Mouse (Mus musculus) lung, embryonic 16.5 days (tissue): ENCODE measurements around the gene Synj1. TPM values are rescaled to one million over a fixed set of nuclear protein-coding genes. Genes with fewer than 3 reads are reported as not detected.

Source experiments
- ATAC-seq: fragments of 200-750 bp; cut with Nextera tagmentation; 2 replicates; pipeline ENCODE4 v1.8.0; 2017; ENCODE audit warnings: low read depth, mild to moderate bottlenecking, moderate library complexity
- H3K27ac ChIP-seq: fragments of 300-500 bp; sonication (generic); 2 replicates; pipeline ENCODE4 v1.5.1; 2014; ENCODE audit warnings: mild to moderate bottlenecking, control low read depth, low read length
- H3K27me3 ChIP-seq: fragments of 300-500 bp; sonication (generic); 2 replicates; pipeline ENCODE4 v1.6.1; 2014; ENCODE audit warnings: low read depth, low read length, mixed read lengths; ENCODE audit not compliant: control insufficient read depth, insufficient read depth
- H3K36me3 ChIP-seq: fragments of 300-500 bp; sonication (generic); 2 replicates; pipeline ENCODE4 v1.6.1; 2014; ENCODE audit warnings: low read length; ENCODE audit not compliant: control insufficient read depth, insufficient read depth
- H3K4me1 ChIP-seq: fragments of 300-500 bp; sonication (generic); replicated peaks from 2 replicates; pipeline ENCODE4 v1.6.1; 2014; ENCODE audit warnings: low read length, mixed read lengths; ENCODE audit not compliant: control insufficient read depth, insufficient read depth
- H3K4me2 ChIP-seq: fragments of 300-500 bp; sonication (generic); 2 replicates; pipeline ENCODE4 v1.6.1; 2014; ENCODE audit warnings: low read depth, low read length, control low read depth
- H3K4me3 ChIP-seq: fragments of 300-500 bp; sonication (generic); 2 replicates; pipeline ENCODE4 v1.5.1; 2014; ENCODE audit warnings: mild to moderate bottlenecking, low read length, control low read depth
- H3K9ac ChIP-seq: fragments of 300-500 bp; sonication (generic); 2 replicates; pipeline ENCODE4 v1.6.1; 2014; ENCODE audit warnings: low read length, control low read depth
- H3K9me3 ChIP-seq: fragments of 300-500 bp; sonication (generic); 2 replicates; pipeline ENCODE4 v1.6.1; 2016; ENCODE audit warnings: low read length; ENCODE audit not compliant: control insufficient read depth
- WGBS: fragments of 180-500 bp; shearing (Covaris S2); extraction: QIAGEN DNeasy Blood & Tissue Kit; methylation state at CpG from one replicate; pipeline ENCODE4 v1.1.7; 2014; 5-methylcytosine and 5-hydroxymethylcytosine counted together
- polyA plus RNA-seq: library from polyadenylated mRNA; unstranded; fragments of >200 nt; fragmentation: Nextera tagmentation; extraction: Ambion mirVana; gene quantifications from 2 replicates; pipeline ENCODE4 v1.2.1, GENCODE M21; 2015

Gene Synj1
- 14.7 and 15.6 TPM in 2 replicates for polyA plus RNA-seq

GRCm38 (mm10) chr16:91011021-91011683 lies at the start of gene Synj1:
TSS of gene Synj1 (minus strand) at chr16:91011308.
- peaks cover 11% of the 10 kb centered on the region for H3K4me1 ChIP-seq
- no peaks in the 10 kb centered on the region for H3K9me3 ChIP-seq
- peak; percentile 97 for ATAC-seq
- H3K36me3 ChIP-seq, result peaks cover 15% of the 10 kb centered on the region
- H3K9ac ChIP-seq, result peak within 1 kb of the TSS; percentile 88
- H3K27me3 ChIP-seq, result no peaks in the 10 kb centered on the region
- peak within 1 kb of the TSS; percentile 90 for H3K4me3 ChIP-seq
- peak within 1 kb of the TSS; percentile 91 for H3K27ac ChIP-seq
- under 1% methylated on average over 59 of the region's 66 CpGs for WGBS
- peak within 1 kb of the TSS; percentile 86 for H3K4me2 ChIP-seq

- Histone ChIP-seq H3K4me3 (no peak overlapping the region), H3K4me2 (no peak overlapping the region), H3K9ac (no peak overlapping the region), H3K9me3 (no peaks in the 10 kb centered on the region), H3K27me3 (peaks cover 2% of the 10 kb centered on the region; the same call in 1 of the 2 replicates), H3K4me1 (no peaks in the 10 kb centered on the region), H3K36me3 (no peaks in the 10 kb centered on the region), H3K27ac (no peak overlapping the region)
- 70% methylated on average over 6 of the region's 6 CpGs for WGBS
- ATAC-seq, result no peak
Measured at GRCm38 (mm10) chr16:91057741-91058140, 46.6 kb upstream of the Synj1 start.

GRCm38 (mm10) chr16:91057261-91057660 lies 46.2 kb upstream of the Synj1 start:
- Histone ChIP-seq H3K9ac (no peak overlapping the region), H3K36me3 (no peaks in the 10 kb centered on the region), H3K4me1 (no peaks in the 10 kb centered on the region), H3K9me3 (no peaks in the 10 kb centered on the region), H3K27me3 (peaks cover 2% of the 10 kb centered on the region; the same call in 1 of the 2 replicates), H3K4me3 (no peak overlapping the region), H3K4me2 (no peak overlapping the region), H3K27ac (no peak overlapping the region)
- no peak for ATAC-seq
- 66% methylated on average over 4 of the region's 4 CpGs for WGBS

- H3K4me2 ChIP-seq, result no peak overlapping the region
Measured at GRCm38 (mm10) chr16:91056043-91056821, 45.1 kb upstream of the Synj1 start.

GRCm38 (mm10) chr16:91055150-91055549 lies 44.0 kb upstream of the Synj1 start:
- Histone ChIP-seq H3K27me3 (peaks cover 2% of the 10 kb centered on the region; the same call in 1 of the 2 replicates), H3K36me3 (no peaks in the 10 kb centered on the region), H3K4me3 (no peak overlapping the region), H3K9me3 (no peaks in the 10 kb centered on the region), H3K27ac (no peak overlapping the region), H3K4me2 (no peak overlapping the region), H3K4me1 (no peaks in the 10 kb centered on the region), H3K9ac (no peak overlapping the region)
- ATAC-seq, result no peak
- 69% methylated on average over 5 of the region's 5 CpGs for WGBS

More at GRCm38 (mm10) chr16:91056043-91056821, 45.1 kb upstream of the Synj1 start:
- Histone ChIP-seq H3K4me3 (no peak overlapping the region), H3K27me3 (peaks cover 2% of the 10 kb centered on the region; the same call in 1 of the 2 replicates), H3K4me1 (no peaks in the 10 kb centered on the region), H3K36me3 (no peaks in the 10 kb centered on the region), H3K9me3 (no peaks in the 10 kb centered on the region), H3K27ac (no peak overlapping the region), H3K9ac (no peak overlapping the region)
- WGBS, result 43% methylated on average over 16 of the region's 16 CpGs
- peak; percentile 34; the same call in 1 of the 2 replicates for ATAC-seq

- H3K9ac ChIP-seq, result no peak overlapping the region
- ATAC-seq, result no peak
- WGBS, result 55% methylated on average over 8 of the region's 8 CpGs
- H3K4me2 ChIP-seq, result no peak overlapping the region
- no peak overlapping the region for H3K4me3 ChIP-seq
- H3K27me3 ChIP-seq, result peaks cover 2% of the 10 kb centered on the region; the same call in 1 of the 2 replicates
- no peak overlapping the region for H3K27ac ChIP-seq
- no peaks in the 10 kb centered on the region for H3K36me3 ChIP-seq
- no peaks in the 10 kb centered on the region for H3K9me3 ChIP-seq
- H3K4me1 ChIP-seq, result no peaks in the 10 kb centered on the region
Measured at GRCm38 (mm10) chr16:91053599-91053998, 42.5 kb upstream of the Synj1 start.

- Histone ChIP-seq H3K9ac (no peak overlapping the region), H3K9me3 (no peaks in the 10 kb centered on the region), H3K4me3 (no peak overlapping the region), H3K27ac (no peak overlapping the region), H3K4me1 (peaks cover 4% of the 10 kb centered on the region), H3K36me3 (no peaks in the 10 kb centered on the region), H3K4me2 (no peak overlapping the region), H3K27me3 (0 out of 2 replicates have a peak, but pooled peaks cover 3% of the 10 kb centered on the region)
- 51% methylated on average over 8 of the region's 8 CpGs for WGBS
- ATAC-seq, result no peak
Measured at GRCm38 (mm10) chr16:91045511-91045910, 34.4 kb upstream of the Synj1 start.

GRCm38 (mm10) chr16:91044270-91045182 lies 33.4 kb upstream of the Synj1 start, which contains the start of gene Paxbp1:
TSS of gene Paxbp1 (minus strand) at chr16:91044543.
- no peaks in the 10 kb centered on the region for H3K9me3 ChIP-seq
- ATAC-seq, result peak; percentile 96
- H3K36me3 ChIP-seq, result 0 out of 2 replicates have a peak, but pooled peaks cover 2% of the 10 kb centered on the region
- peak within 1 kb of the TSS; percentile 76 for H3K4me2 ChIP-seq
- H3K27me3 ChIP-seq, result 0 out of 2 replicates have a peak, but pooled peaks cover 3% of the 10 kb centered on the region
- 1% methylated on average over 64 of the region's 70 CpGs for WGBS
- H3K4me1 ChIP-seq, result peaks cover 4% of the 10 kb centered on the region
- peak within 1 kb of the TSS; percentile 83 for H3K4me3 ChIP-seq
- peak within 1 kb of the TSS; percentile 93 for H3K9ac ChIP-seq
- peak within 1 kb of the TSS; percentile 92 for H3K27ac ChIP-seq
